Mouse (Mus musculus): ENCODE measurements at regions not wholly inside any gene's neighbourhood (a gene's known extent, or its start where the extent isn't known, plus 50 kb on each side); places are given as distances from the start of the nearest gene placed in this dataset.

GRCm38 (mm10) chr11:117425466-117425865 is 58.7 kb upstream of the Gm11733 start:
- Histone ChIP-seq H3K36me3 (no peaks in the 10 kb centered on the region), H3K9ac (no peak overlapping the region), H3K4me1 (replicated peaks) (peaks cover 14% of the 10 kb centered on the region), H3K4me3 (no peak overlapping the region), H3K9me3 (replicated peaks) (peaks cover 4% of the 10 kb centered on the region; the same call in 1 of the 2 replicates), H3K27ac (ENCODE audit: poor library complexity, severe bottlenecking) (no peak overlapping the region), H3K4me2 (no peak overlapping the region), H3K27me3 (replicated peaks) (peaks cover 48% of the 10 kb centered on the region)
- no peak for ATAC-seq (ENCODE audit: insufficient number of reproducible peaks, low FRiP score)
- WGBS: 41% methylated on average over 9 of the region's 9 CpGs

- no peak overlapping the region for H3K4me3 ChIP-seq
- no peak overlapping the region for H3K9ac ChIP-seq
- H3K36me3 ChIP-seq: no peaks in the 10 kb centered on the region
- peaks cover 4% of the 10 kb centered on the region; the same call in 1 of the 2 replicates for H3K9me3 ChIP-seq (replicated peaks)
- H3K4me2 ChIP-seq: no peak overlapping the region
- H3K27ac ChIP-seq (ENCODE audit: poor library complexity, severe bottlenecking): no peak overlapping the region
- peak; percentile 61; the same call in 1 of the 2 replicates for ATAC-seq (ENCODE audit: insufficient number of reproducible peaks, low FRiP score)
- peaks cover 14% of the 10 kb centered on the region for H3K4me1 ChIP-seq (replicated peaks)
- H3K27me3 ChIP-seq (replicated peaks): peaks cover 52% of the 10 kb centered on the region
- 24% methylated on average over 12 of the region's 12 CpGs for WGBS
These were observed 58.2 kb upstream of the Gm11733 start for GRCm38 (mm10) chr11:117425927-117426326.

- Histone ChIP-seq H3K36me3 (no peaks in the 10 kb centered on the region), H3K9ac (no peak overlapping the region), H3K9me3 (replicated peaks) (peaks cover 4% of the 10 kb centered on the region; the same call in 1 of the 2 replicates), H3K4me1 (replicated peaks) (peaks cover 9% of the 10 kb centered on the region), H3K27me3 (replicated peaks) (peaks cover 58% of the 10 kb centered on the region), H3K4me3 (no peak overlapping the region), H3K27ac (ENCODE audit: poor library complexity, severe bottlenecking) (no peak overlapping the region), H3K4me2 (no peak overlapping the region)
- 68% methylated on average over 4 of the region's 4 CpGs for WGBS
- ATAC-seq (ENCODE audit: insufficient number of reproducible peaks, low FRiP score): no peak
These were observed 57.5 kb upstream of the Gm11733 start for GRCm38 (mm10) chr11:117426651-117427050.

- no peak overlapping the region for H3K4me2 ChIP-seq
- H3K4me1 ChIP-seq (replicated peaks): peaks cover 7% of the 10 kb centered on the region
- no peak overlapping the region for H3K4me3 ChIP-seq
- no peak overlapping the region for H3K9ac ChIP-seq
- ATAC-seq (ENCODE audit: insufficient number of reproducible peaks, low FRiP score): no peak
- WGBS: 87% methylated on average over 17 of the region's 17 CpGs
- H3K36me3 ChIP-seq: no peaks in the 10 kb centered on the region
- no peaks in the 10 kb centered on the region for H3K9me3 ChIP-seq (replicated peaks)
- H3K27me3 ChIP-seq (replicated peaks): peaks cover 60% of the 10 kb centered on the region
- H3K27ac ChIP-seq (ENCODE audit: poor library complexity, severe bottlenecking): no peak overlapping the region
These were observed 56.2 kb upstream of the Gm11733 start for GRCm38 (mm10) chr11:117427808-117428510.

GRCm38 (mm10) chr11:117429326-117429752 is 54.8 kb upstream of the Gm11733 start:
- H3K4me2 ChIP-seq: no peak overlapping the region
- peaks cover 3% of the 10 kb centered on the region; the same call in 1 of the 2 replicates for H3K9me3 ChIP-seq (replicated peaks)
- no peak overlapping the region for H3K27ac ChIP-seq (ENCODE audit: poor library complexity, severe bottlenecking)
- H3K27me3 ChIP-seq (replicated peaks): peaks cover 60% of the 10 kb centered on the region
- H3K4me3 ChIP-seq: no peak overlapping the region
- H3K4me1 ChIP-seq (replicated peaks): peaks cover 7% of the 10 kb centered on the region
- no peak overlapping the region for H3K9ac ChIP-seq
- no peak for ATAC-seq (ENCODE audit: insufficient number of reproducible peaks, low FRiP score)
- no peaks in the 10 kb centered on the region for H3K36me3 ChIP-seq
- WGBS: 61% methylated on average over 10 of the region's 10 CpGs

- no peak for ATAC-seq (ENCODE audit: insufficient number of reproducible peaks, low FRiP score)
- peaks cover 7% of the 10 kb centered on the region for H3K4me1 ChIP-seq (replicated peaks)
- no peaks in the 10 kb centered on the region for H3K36me3 ChIP-seq
- H3K4me2 ChIP-seq: no peak overlapping the region
- H3K9ac ChIP-seq: no peak overlapping the region
- no peak overlapping the region for H3K4me3 ChIP-seq
- 54% methylated on average over 8 of the region's 8 CpGs for WGBS
- H3K27me3 ChIP-seq (replicated peaks): peaks cover 55% of the 10 kb centered on the region
- peaks cover 3% of the 10 kb centered on the region; the same call in 1 of the 2 replicates for H3K9me3 ChIP-seq (replicated peaks)
- H3K27ac ChIP-seq (ENCODE audit: poor library complexity, severe bottlenecking): no peak overlapping the region
These were observed 54.3 kb upstream of the Gm11733 start for GRCm38 (mm10) chr11:117429894-117430293.

GRCm38 (mm10) chr11:117434056-117434455 is 50.1 kb upstream of the Gm11733 start:
- H3K9me3 ChIP-seq (replicated peaks): peaks cover 3% of the 10 kb centered on the region; the same call in 1 of the 2 replicates
- H3K4me1 ChIP-seq (replicated peaks): peaks cover 10% of the 10 kb centered on the region
- H3K27ac ChIP-seq (ENCODE audit: poor library complexity, severe bottlenecking): no peak overlapping the region
- no peak overlapping the region for H3K9ac ChIP-seq
- ATAC-seq (ENCODE audit: insufficient number of reproducible peaks, low FRiP score): no peak
- H3K4me3 ChIP-seq: no peak overlapping the region
- H3K27me3 ChIP-seq (replicated peaks): peaks cover 66% of the 10 kb centered on the region
- no peak overlapping the region for H3K4me2 ChIP-seq
- no peaks in the 10 kb centered on the region for H3K36me3 ChIP-seq

Measured in heart, embryonic 12.5 days (tissue).